Mouse (Mus musculus): ENCODE data around the gene Slc18b1. TPM values are rescaled to one million over a fixed set of nuclear protein-coding genes. Genes with fewer than 3 reads are reported as not detected.

Slc18b1 gene
- total RNA-seq, 2 experiments from 2014 or later, result 18.3 to 23.3 TPM

DNA sequence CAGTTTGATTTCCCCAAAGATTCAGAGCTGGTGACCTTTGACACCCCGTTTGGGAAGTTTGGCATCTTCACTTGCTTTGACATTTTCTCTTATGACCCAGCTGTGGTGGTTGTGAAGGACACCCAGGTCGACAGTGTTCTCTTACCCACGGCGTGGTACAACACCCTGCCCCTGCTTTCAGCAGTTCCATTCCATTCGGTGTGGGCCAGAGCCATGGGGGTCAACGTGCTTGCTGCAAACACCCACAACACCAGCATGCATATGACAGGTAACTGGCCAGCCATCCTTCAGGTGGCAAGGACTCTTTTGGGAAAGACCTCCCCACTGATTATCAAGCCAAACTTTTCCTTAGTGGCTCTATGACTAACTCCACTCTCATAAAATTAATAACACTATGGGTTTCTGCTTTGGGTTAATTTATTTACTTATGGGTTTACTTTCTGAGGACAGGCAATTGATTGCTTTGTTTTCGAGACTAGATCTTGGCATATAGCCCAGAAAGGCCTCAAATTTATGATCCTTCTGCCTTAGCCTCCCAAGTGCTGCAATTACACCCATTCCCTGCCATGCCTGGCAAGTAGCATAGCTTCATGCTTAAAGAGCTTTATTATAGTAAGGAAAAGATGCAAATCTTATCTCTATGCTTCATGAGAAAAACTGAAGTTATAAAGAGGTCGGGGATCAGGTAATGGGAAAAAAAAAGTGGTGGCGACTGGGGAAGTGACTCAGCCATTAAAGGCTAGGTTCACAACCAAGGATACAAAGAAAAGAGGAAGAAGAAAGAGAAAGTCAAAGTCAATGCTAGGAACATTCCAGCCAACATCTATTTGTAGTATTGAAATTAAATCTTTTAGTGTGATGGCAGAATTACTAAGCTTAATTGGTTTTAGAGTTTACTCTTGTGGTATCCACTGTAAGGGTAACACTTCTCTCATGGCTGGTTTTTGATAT is 67.9 kb downstream of the Slc18b1 start:
- no peak for DNase-seq (ENCODE audit: low spot score in 2 of 2)
- intact Hi-C loops (cut with DNase I), result no loop called here

Other genes with a start within 250 kb of the Slc18b1 start
- 100 to 1,000 TPM; 222 to 226 TPM for gene Rps12, start 9.7 kb upstream of the Slc18b1 start, total RNA-seq (2021)
- under 1 TPM in 1 of 2 experiments, not detected in 1; 0.19 TPM for gene Vnn3, start 54.5 kb downstream of the Slc18b1 start, total RNA-seq (2021)
- gene Vnn1, start 97.7 kb downstream of the Slc18b1 start, total RNA-seq (2021), result under 1 TPM in 1 of 2 experiments, not detected in 1; 0.13 TPM
- not detected for gene Taar1, start 123.4 kb downstream of the Slc18b1 start, total RNA-seq (2021)
- not detected for gene Taar2, start 141.6 kb downstream of the Slc18b1 start, total RNA-seq (2021)
- not detected for gene Taar3, start 152.6 kb downstream of the Slc18b1 start, total RNA-seq (2021)
- gene Taar4, start 163.5 kb downstream of the Slc18b1 start, total RNA-seq (2021), result not detected
- gene Taar5, start 173.7 kb downstream of the Slc18b1 start, total RNA-seq (2021), result not detected
- gene Taar6, start 188.7 kb downstream of the Slc18b1 start, total RNA-seq (2021), result not detected
- gene Taar7a, start 196.5 kb downstream of the Slc18b1 start, total RNA-seq (2021), result not detected
- not detected for gene Taar7b, start 203.0 kb downstream of the Slc18b1 start, total RNA-seq (2021)
- not detected for gene Taar7d, start 230.2 kb downstream of the Slc18b1 start, total RNA-seq (2021)
- gene Taar7e, start 240.6 kb downstream of the Slc18b1 start, total RNA-seq (2021), result not detected

Measured in left cerebral cortex, postnatal 14 days (tissue).